Mouse (Mus musculus) stomach, postnatal 0 days (tissue): ENCODE measurements at regions not wholly inside any gene's neighbourhood (a gene's known extent, or its start where the extent isn't known, plus 50 kb on each side); places are given as distances from the start of the nearest gene placed in this dataset.

Source experiments
- ATAC-seq: fragments of 200-750 bp; cut with Nextera tagmentation; 2 replicates; pipeline ENCODE4 v1.8.0; 2017; ENCODE audit not compliant: low FRiP score, low TSS enrichment
- DNase-seq: peaks from one replicate; pipeline ENCODE4 v3.0.0-alpha.2; 2016; ENCODE audit warnings: low spot score
- H3K27ac ChIP-seq: fragments of 300-500 bp; sonication (generic); replicated peaks from 2 replicates; pipeline ENCODE4 v1.5.1; 2014; ENCODE audit warnings: mild to moderate bottlenecking, control low read depth
- H3K27me3 ChIP-seq: fragments of 300-500 bp; sonication (generic); 2 replicates; pipeline ENCODE4 v1.6.1; 2014; ENCODE audit warnings: low read length; ENCODE audit not compliant: control insufficient read depth, insufficient read depth
- H3K36me3 ChIP-seq: fragments of 300-500 bp; sonication (generic); 2 replicates; pipeline ENCODE4 v1.6.1; 2014; ENCODE audit warnings: low read length, mixed read lengths; ENCODE audit not compliant: control insufficient read depth, insufficient read depth
- H3K4me1 ChIP-seq: fragments of 300-500 bp; sonication (generic); replicated peaks from 2 replicates; pipeline ENCODE4 v1.6.1; 2014; ENCODE audit warnings: antibody characterized with exemption; ENCODE audit not compliant: control insufficient read depth, insufficient read depth
- H3K4me2 ChIP-seq: fragments of 300-500 bp; sonication (generic); replicated peaks from 2 replicates; pipeline ENCODE4 v1.6.1; 2014; ENCODE audit warnings: low read depth, mild to moderate bottlenecking, control low read depth, moderate library complexity
- H3K4me3 ChIP-seq: fragments of 300-500 bp; sonication (generic); 2 replicates; pipeline ENCODE4 v1.5.1; 2014; ENCODE audit warnings: low read depth, low read length, control low read depth
- H3K9ac ChIP-seq: fragments of 300-500 bp; sonication (generic); 2 replicates; pipeline ENCODE4 v1.6.1; 2014; ENCODE audit warnings: mild to moderate bottlenecking, low read length, control low read depth, mixed read lengths
- H3K9me3 ChIP-seq: fragments of 300-500 bp; sonication (generic); 2 replicates; pipeline ENCODE4 v1.6.1; 2016; ENCODE audit warnings: low read length; ENCODE audit not compliant: control insufficient read depth
- CTCF ChIP-seq: IDR thresholded peaks from 2 replicates; pipeline ENCODE4 v1.5.1; 2016; ENCODE audit warnings: antibody characterized with exemption, low read depth, mild to moderate bottlenecking, moderate library complexity
- EP300 ChIP-seq: optimal IDR thresholded peaks from 2 replicates; pipeline ENCODE3; 2016; ENCODE audit warnings: antibody characterized with exemption
- WGBS: fragments of 180-500 bp; shearing (Covaris S2); extraction: QIAGEN DNeasy Blood & Tissue Kit; methylation state at CpG from one replicate; pipeline ENCODE4 v1.1.7; 2014; 5-methylcytosine and 5-hydroxymethylcytosine counted together

GRCm38 (mm10) chr16:63091471-63092300 is 237.6 kb downstream of the Pros1 start:
- Histone ChIP-seq H3K4me3 (no peak overlapping the region), H3K27me3 (no peaks in the 10 kb centered on the region), H3K4me1 (no peaks in the 10 kb centered on the region), H3K9ac (no peak overlapping the region), H3K36me3 (no peaks in the 10 kb centered on the region), H3K27ac (no peak overlapping the region), H3K4me2 (no peak overlapping the region), H3K9me3 (no peaks in the 10 kb centered on the region)
- no peak for DNase-seq
- no peak for ATAC-seq
- 70% methylated on average over 11 of the region's 11 CpGs for WGBS
- no peak for TF ChIP-seq CTCF
- no peak for TF ChIP-seq EP300

GRCm38 (mm10) chr16:63094126-63094840 is 240.2 kb downstream of the Pros1 start:
- H3K27ac ChIP-seq: no peak overlapping the region
- H3K4me1 ChIP-seq: no peaks in the 10 kb centered on the region
- H3K9ac ChIP-seq: no peak overlapping the region
- ATAC-seq: no peak
- H3K4me3 ChIP-seq: no peak overlapping the region
- no peaks in the 10 kb centered on the region for H3K9me3 ChIP-seq
- no peak for TF ChIP-seq EP300
- no peak for TF ChIP-seq CTCF
- 58% methylated on average over 5 of the region's 5 CpGs for WGBS
- H3K36me3 ChIP-seq: no peaks in the 10 kb centered on the region
- no peak overlapping the region for H3K4me2 ChIP-seq
- DNase-seq: no peak
- H3K27me3 ChIP-seq: no peaks in the 10 kb centered on the region

DNA sequence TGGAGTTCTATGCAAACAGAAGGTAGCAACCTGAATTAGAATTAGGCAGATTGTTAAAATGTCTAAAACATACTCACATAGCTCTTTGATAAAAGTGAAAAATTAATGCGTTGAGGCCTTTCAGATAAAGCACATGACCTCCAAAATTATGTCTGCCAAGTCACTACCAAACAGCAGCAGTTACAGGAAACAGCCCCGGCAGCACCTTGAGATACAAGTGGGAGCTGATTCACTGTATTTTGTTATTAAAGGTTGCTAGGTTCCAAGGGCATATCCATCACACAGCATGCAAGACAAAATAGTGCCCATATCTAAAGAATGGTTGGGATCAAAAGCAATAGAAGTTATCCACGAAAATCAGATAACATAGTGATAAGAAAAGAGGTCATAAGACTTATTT is 248.3 kb downstream of the Pros1 start:
- Histone ChIP-seq H3K36me3 (no peaks in the 10 kb centered on the region), H3K9ac (no peak overlapping the region), H3K9me3 (no peaks in the 10 kb centered on the region), H3K27ac (no peak overlapping the region), H3K27me3 (no peaks in the 10 kb centered on the region), H3K4me2 (no peak overlapping the region), H3K4me3 (no peak overlapping the region), H3K4me1 (no peaks in the 10 kb centered on the region)
- TF ChIP-seq CTCF: no peak
- no peak for TF ChIP-seq EP300
- ATAC-seq (no peak), DNase-seq (no peak)
- WGBS: 66% methylated on average over 3 of the region's 3 CpGs

DNA sequence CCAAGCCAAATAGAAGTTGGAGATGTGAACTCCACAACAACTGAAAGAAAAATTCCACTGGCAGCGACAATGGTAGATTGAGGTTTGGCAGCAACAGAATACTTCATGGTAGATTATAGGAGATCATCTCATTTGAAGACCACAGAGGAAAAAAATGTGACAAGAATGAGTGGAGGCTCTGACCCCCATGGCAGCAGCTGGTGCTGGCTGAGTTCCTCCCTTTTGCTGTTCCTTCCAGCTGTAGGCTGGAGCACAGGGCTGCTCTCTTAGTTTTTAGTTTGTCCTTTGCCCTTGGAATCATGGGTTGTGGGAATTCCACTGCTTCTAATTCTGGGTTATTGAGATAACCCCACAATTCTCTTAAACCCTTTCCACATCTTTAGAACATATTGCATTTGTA is 248.8 kb downstream of the Pros1 start:
- Histone ChIP-seq H3K9ac (no peak overlapping the region), H3K4me2 (no peak overlapping the region), H3K27ac (no peak overlapping the region), H3K4me3 (no peak overlapping the region), H3K27me3 (no peaks in the 10 kb centered on the region), H3K9me3 (no peaks in the 10 kb centered on the region), H3K4me1 (no peaks in the 10 kb centered on the region), H3K36me3 (no peaks in the 10 kb centered on the region)
- DNase-seq: no peak
- no peak for TF ChIP-seq CTCF
- TF ChIP-seq EP300: no peak
- 69% methylated on average over 1 of the region's 1 CpGs for WGBS
- ATAC-seq: no peak

- Histone ChIP-seq H3K9me3 (no peaks in the 10 kb centered on the region), H3K36me3 (no peaks in the 10 kb centered on the region), H3K27me3 (no peaks in the 10 kb centered on the region), H3K4me3 (no peak overlapping the region), H3K27ac (no peak overlapping the region), H3K4me2 (no peak overlapping the region), H3K9ac (no peak overlapping the region), H3K4me1 (no peaks in the 10 kb centered on the region)
- ATAC-seq (no peak), DNase-seq (no peak)
- TF ChIP-seq CTCF: no peak
- TF ChIP-seq EP300: no peak
- WGBS: 45% methylated on average over 5 of the region's 5 CpGs
Observed at GRCm38 (mm10) chr16:63104383-63104782, 250.3 kb downstream of the Pros1 start.
